Mouse (Mus musculus): Measurements from ENCODE around the gene F2r. TPM values are rescaled to one million over a fixed set of nuclear protein-coding genes. Genes with fewer than 3 reads are reported as not detected.

Gene F2r
- polyA plus RNA-seq, 1 experiment = 116 TPM

DNA sequence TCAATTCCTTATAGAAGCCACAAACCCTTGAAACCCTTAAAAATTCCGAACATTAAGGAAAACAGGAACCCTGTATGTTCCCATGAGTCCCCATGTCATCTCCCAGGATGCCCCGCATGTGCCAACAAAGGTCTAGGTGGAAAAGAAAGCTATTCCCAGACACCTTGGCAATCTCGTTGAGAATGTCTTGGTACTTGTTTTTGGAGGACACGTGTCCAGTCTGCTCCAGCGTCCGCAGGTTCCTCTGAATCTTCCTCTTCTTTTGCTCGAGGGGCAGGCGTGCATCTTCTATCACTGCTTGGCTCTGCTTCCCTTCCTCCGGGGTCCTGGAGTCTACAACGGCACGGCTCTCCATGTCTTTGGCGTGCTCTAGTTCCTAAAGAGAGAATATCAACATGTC is 17.0 kb upstream of the F2r start:
- WGBS = 91% methylated on average over 12 of the region's 12 CpGs
- no peak for DNase-seq
- TF ChIP-seq POLR2A (IDR thresholded peaks at IDR 0.05; ENCODE audit: borderline replicate concordance, extremely low read depth, low read depth, low read length) (no peak), CTCF (IDR thresholded peaks at IDR 0.05; ENCODE audit: insufficient read depth, low read length) (no peak)
- peaks cover 4% of the 10 kb centered on the region; the same call in 1 of the 2 replicates for H3K4me1 ChIP-seq (ENCODE audit: control insufficient read depth, insufficient read depth, low read length)
- no peak overlapping the region for H3K4me3 ChIP-seq (replicated peaks; ENCODE audit: extremely low read depth, low read depth, low read length)

DNA sequence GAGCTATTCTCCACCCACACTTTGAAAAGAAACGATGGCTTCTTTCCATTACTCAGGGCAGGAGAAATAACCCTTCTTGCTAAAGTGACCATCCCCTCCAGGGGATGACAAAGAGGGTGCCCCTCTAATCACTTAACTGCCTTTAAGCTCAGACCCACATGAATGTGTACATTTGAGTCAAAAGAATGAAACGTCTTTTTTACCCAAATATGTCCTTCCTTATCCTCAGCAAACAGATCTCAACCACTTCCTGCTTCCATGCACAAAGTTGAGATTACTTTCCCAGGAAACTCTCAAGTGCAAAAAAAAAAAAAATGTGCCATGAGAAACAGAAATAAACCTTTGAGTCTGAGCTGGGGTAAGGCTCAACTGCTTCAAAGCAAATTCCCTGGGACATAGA is 16.2 kb upstream of the F2r start:
- WGBS = 13% methylated on average over 2 of the region's 2 CpGs
- Histone ChIP-seq H3K4me1 (ENCODE audit: control insufficient read depth, insufficient read depth, low read length) (peaks cover 4% of the 10 kb centered on the region; the same call in 1 of the 2 replicates), H3K4me3 (replicated peaks; ENCODE audit: extremely low read depth, low read depth, low read length) (no peak overlapping the region)
- DNase-seq = no peak
- TF ChIP-seq POLR2A (IDR thresholded peaks at IDR 0.05; ENCODE audit: borderline replicate concordance, extremely low read depth, low read depth, low read length) = no peak
- no peak for TF ChIP-seq CTCF (IDR thresholded peaks at IDR 0.05; ENCODE audit: insufficient read depth, low read length)

DNA sequence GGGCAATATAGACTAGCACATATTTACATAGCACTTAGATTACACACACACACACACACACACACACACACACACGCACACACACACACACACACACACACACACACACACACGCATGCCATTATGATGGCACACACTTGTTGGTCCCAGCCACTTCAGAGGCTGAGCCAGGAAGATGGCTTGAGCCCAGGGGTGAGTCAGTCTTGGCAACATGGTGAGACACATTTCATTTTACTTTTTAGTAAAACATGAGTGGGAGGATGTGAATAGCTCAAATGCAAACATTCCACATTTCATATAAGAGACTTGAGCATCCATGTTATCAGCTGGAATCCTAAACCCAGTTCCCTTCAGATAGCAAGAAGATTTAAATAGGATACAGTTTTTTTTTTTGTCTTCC is 15.1 kb upstream of the F2r start:
- no peak for TF ChIP-seq POLR2A (IDR thresholded peaks at IDR 0.05; ENCODE audit: borderline replicate concordance, extremely low read depth, low read depth, low read length)
- TF ChIP-seq CTCF (IDR thresholded peaks at IDR 0.05; ENCODE audit: insufficient read depth, low read length) = no peak
- WGBS = 60% methylated on average over 2 of the region's 2 CpGs
- Histone ChIP-seq H3K4me1 (ENCODE audit: control insufficient read depth, insufficient read depth, low read length) (no peaks in the 10 kb centered on the region), H3K4me3 (replicated peaks; ENCODE audit: extremely low read depth, low read depth, low read length) (no peak overlapping the region)
- no peak for DNase-seq

DNA sequence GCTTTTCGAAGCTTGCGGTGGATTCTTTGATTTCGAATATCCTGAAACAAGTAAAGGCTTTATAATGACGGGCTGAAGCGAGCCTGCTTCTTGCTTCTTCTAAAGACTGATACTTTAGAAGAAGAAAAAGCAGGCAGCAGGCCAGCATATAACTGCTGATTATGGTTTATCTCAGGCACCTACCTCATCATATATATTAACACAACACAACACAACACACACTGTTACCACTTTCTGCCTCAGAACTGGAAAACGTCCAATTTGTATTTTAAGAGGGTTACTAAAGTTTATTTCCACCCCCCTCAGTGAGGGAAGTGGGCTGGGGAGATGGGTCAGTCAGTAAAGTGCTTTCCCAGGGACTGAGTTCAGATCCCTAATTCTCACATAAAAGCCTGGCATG is 13.9 kb upstream of the F2r start:
- TF ChIP-seq POLR2A (IDR thresholded peaks at IDR 0.05; ENCODE audit: borderline replicate concordance, extremely low read depth, low read depth, low read length) = no peak
- no peak for TF ChIP-seq CTCF (IDR thresholded peaks at IDR 0.05; ENCODE audit: insufficient read depth, low read length)
- 90% methylated on average over 6 of the region's 6 CpGs for WGBS
- H3K4me3 ChIP-seq (replicated peaks; ENCODE audit: extremely low read depth, low read depth, low read length) = no peak overlapping the region
- no peak for DNase-seq
- H3K4me1 ChIP-seq (ENCODE audit: control insufficient read depth, insufficient read depth, low read length) = no peaks in the 10 kb centered on the region

DNA sequence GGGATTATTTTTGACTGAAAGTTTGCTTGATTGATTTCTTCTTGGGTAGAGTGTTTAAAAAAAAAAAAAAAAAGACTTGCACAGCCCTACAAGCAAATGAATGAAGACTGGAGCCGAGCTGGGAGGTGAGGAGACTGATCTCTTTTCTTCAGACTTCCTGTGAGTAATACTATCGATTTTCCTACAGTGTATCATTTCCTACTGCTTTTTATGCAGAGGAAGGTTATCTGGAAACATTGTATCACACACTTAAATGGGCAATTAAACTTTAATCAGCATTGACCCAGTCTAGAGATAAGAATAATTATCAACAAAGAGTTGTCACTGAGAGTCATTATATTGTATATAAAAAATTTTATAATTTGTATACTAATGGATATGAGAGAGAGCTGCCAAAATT is 12.5 kb upstream of the F2r start:
- H3K4me1 ChIP-seq (ENCODE audit: control insufficient read depth, insufficient read depth, low read length) = no peaks in the 10 kb centered on the region
- TF ChIP-seq POLR2A (IDR thresholded peaks at IDR 0.05; ENCODE audit: borderline replicate concordance, extremely low read depth, low read depth, low read length) = no peak
- no peak for TF ChIP-seq CTCF (IDR thresholded peaks at IDR 0.05; ENCODE audit: insufficient read depth, low read length)
- DNase-seq = no peak
- H3K4me3 ChIP-seq (replicated peaks; ENCODE audit: extremely low read depth, low read depth, low read length) = no peak overlapping the region
- WGBS = 44% methylated on average over 2 of the region's 2 CpGs

DNA sequence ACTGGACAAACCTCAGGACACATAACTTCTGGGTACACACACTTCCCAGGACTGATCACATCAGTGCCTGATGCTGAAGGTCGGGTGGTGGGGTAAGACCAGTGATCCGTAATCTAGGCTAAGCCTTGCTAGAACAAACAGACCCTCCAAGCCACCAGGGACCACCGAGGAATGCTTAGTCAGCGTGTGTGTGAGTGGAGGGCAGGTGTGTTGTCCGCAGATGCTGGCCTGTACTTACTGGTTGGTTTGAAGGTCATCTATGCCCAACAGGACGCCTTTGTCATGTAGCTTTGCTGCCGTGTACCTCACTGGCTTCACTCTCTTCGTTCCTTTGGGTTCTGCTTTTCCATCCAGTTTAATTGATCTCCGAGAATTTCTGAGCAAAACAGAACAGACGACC is 11.5 kb upstream of the F2r start:
- no peak overlapping the region for H3K4me3 ChIP-seq (replicated peaks; ENCODE audit: extremely low read depth, low read depth, low read length)
- DNase-seq = no peak
- no peaks in the 10 kb centered on the region for H3K4me1 ChIP-seq (ENCODE audit: control insufficient read depth, insufficient read depth, low read length)
- TF ChIP-seq CTCF (IDR thresholded peaks at IDR 0.05; ENCODE audit: insufficient read depth, low read length) (no peak), POLR2A (IDR thresholded peaks at IDR 0.05; ENCODE audit: borderline replicate concordance, extremely low read depth, low read depth, low read length) (no peak)
- WGBS = 89% methylated on average over 10 of the region's 10 CpGs

DNA sequence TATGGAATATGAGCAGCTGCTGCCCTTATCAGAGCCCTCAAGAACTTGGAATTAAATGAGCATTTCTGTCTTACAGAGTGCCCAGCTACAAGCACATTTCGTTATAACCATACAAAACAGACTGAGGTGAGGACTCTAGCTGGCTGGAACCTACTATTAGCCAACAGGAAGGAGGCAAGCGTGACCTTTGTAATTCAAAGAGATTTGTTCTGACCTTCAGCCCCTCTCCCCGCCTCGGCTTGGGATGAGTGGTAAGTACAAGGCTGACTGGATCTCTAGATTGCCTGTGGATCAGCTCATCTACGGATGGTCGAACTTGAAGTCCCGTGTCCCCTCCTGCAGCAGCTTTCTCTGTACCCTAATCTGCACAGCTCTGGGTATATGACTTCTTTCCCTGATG is 8.4 kb upstream of the F2r start:
- H3K4me1 ChIP-seq (ENCODE audit: control insufficient read depth, insufficient read depth, low read length) = no peaks in the 10 kb centered on the region
- TF ChIP-seq CTCF (IDR thresholded peaks at IDR 0.05; ENCODE audit: insufficient read depth, low read length) (no peak), POLR2A (IDR thresholded peaks at IDR 0.05; ENCODE audit: borderline replicate concordance, extremely low read depth, low read depth, low read length) (no peak)
- H3K4me3 ChIP-seq (replicated peaks; ENCODE audit: extremely low read depth, low read depth, low read length) = no peak overlapping the region
- WGBS = 83% methylated on average over 7 of the region's 7 CpGs
- DNase-seq = no peak

DNA sequence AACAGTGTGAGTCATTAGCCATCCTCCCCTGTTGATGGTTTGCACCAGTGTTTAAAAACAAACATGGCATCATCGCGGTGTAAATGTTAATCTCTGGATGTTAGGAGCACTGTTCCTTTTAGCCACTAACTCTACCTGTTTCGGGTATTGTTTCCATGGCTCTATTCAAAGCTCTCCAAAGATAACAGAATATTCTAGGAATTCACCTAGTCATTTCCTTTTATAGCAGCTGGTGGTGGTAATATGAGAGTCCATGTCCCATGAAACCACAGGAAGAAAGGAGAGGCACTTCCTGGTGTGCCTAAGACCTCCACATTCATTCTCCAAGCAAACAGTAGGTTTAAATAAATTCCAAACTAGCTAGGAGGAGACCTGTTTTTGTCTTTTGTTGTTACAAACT is 4.8 kb upstream of the F2r start:
- 71% methylated on average over 3 of the region's 3 CpGs for WGBS
- Histone ChIP-seq H3K4me3 (replicated peaks; ENCODE audit: extremely low read depth, low read depth, low read length) (no peak overlapping the region), H3K4me1 (ENCODE audit: control insufficient read depth, insufficient read depth, low read length) (no peaks in the 10 kb centered on the region; the same call in 1 of the 2 replicates)
- DNase-seq = no peak
- no peak for TF ChIP-seq POLR2A (IDR thresholded peaks at IDR 0.05; ENCODE audit: borderline replicate concordance, extremely low read depth, low read depth, low read length)
- no peak for TF ChIP-seq CTCF (IDR thresholded peaks at IDR 0.05; ENCODE audit: insufficient read depth, low read length)

DNA sequence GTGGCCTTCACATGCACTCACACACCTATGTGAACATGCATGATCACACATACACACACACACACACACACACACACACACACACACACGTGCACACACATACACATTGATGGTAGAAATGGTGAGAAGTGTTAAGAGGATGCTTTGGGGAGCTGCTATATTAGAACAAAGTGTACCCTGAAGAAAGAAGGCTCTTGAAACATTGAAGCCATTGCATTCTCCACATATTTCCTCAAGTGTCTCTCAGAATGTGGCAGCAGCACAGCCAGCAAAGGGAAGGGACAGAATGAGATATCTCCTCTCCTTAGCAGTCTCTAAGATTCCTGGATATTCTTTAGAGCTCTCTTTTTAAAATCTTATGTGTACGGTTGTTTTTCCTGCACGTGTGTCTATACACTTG is 3.3 kb upstream of the F2r start:
- Histone ChIP-seq H3K4me1 (ENCODE audit: control insufficient read depth, insufficient read depth, low read length) (no peaks in the 10 kb centered on the region; the same call in 1 of the 2 replicates), H3K4me3 (replicated peaks; ENCODE audit: extremely low read depth, low read depth, low read length) (no peak overlapping the region)
- no peak for DNase-seq
- WGBS = 57% methylated on average over 3 of the region's 3 CpGs
- TF ChIP-seq CTCF (IDR thresholded peaks at IDR 0.05; ENCODE audit: insufficient read depth, low read length) = no peak
- no peak for TF ChIP-seq POLR2A (IDR thresholded peaks at IDR 0.05; ENCODE audit: borderline replicate concordance, extremely low read depth, low read depth, low read length)

DNA sequence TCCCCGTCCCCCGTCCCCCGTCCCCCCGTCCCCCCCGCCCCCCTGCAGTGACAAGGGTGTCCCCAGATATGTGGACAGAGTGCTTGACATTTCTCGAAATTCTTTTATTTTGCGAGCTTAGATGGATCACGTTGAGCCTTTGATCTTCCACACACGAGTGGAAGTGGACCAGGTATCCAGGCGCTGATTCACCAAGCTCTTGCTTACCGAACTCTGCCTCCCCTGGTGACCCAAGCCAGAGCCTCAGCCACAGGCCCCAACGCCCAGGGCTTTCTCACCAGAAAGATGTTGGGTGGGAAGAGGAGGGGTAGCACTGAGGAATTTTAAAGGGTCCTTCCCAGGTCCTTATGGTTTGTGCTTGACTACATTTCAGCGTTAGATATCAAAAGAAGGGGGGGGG is 572 bp upstream of the F2r start:
- no peak for DNase-seq
- Histone ChIP-seq H3K4me3 (replicated peaks; ENCODE audit: extremely low read depth, low read depth, low read length) (no peak overlapping the region), H3K4me1 (ENCODE audit: control insufficient read depth, insufficient read depth, low read length) (no peaks in the 10 kb centered on the region; the same call in 1 of the 2 replicates)
- TF ChIP-seq CTCF (IDR thresholded peaks at IDR 0.05; ENCODE audit: insufficient read depth, low read length) = no peak
- no peak for TF ChIP-seq POLR2A (IDR thresholded peaks at IDR 0.05; ENCODE audit: borderline replicate concordance, extremely low read depth, low read depth, low read length)
- WGBS = 17% methylated on average over 13 of the region's 13 CpGs
